Mouse (Mus musculus) liver, embryonic 11.5 days (tissue): Measurements from ENCODE around the gene Dhtkd1. TPM values are rescaled to one million over a fixed set of nuclear protein-coding genes. Genes with fewer than 3 reads are reported as not detected.
"Not testable (repeated sequence)": the region's sequence is repeated elsewhere in the genome, so short reads cannot be mapped to it uniquely, and the experiment has no call there.

Experiments
- ATAC-seq: fragments of 200-750 bp; cut with Nextera tagmentation; replicated peaks from 2 replicates; pipeline ENCODE4 v1.8.0; 2017; ENCODE audit warnings: moderate number of reproducible peaks, mild to moderate bottlenecking, moderate TSS enrichment, moderate library complexity; ENCODE audit not compliant: low FRiP score
- DNase-seq: peaks from one replicate; pipeline ENCODE4 v3.0.0-alpha.2; 2017; ENCODE audit warnings: low spot score
- H3K27ac ChIP-seq: fragments of 300-500 bp; sonication (generic); 2 replicates; pipeline ENCODE4 v1.5.1; 2014; ENCODE audit warnings: mild to moderate bottlenecking, low read depth, low read length, control low read depth
- H3K27me3 ChIP-seq: fragments of 300-500 bp; sonication (generic); replicated peaks from 2 replicates; pipeline ENCODE4 v1.6.1; 2014; ENCODE audit warnings: low read length, mixed read lengths; ENCODE audit not compliant: control insufficient read depth, insufficient read depth
- H3K36me3 ChIP-seq: fragments of 300-500 bp; sonication (generic); 2 replicates; pipeline ENCODE4 v1.6.1; 2014; ENCODE audit warnings: mild to moderate bottlenecking, low read length, moderate library complexity, mixed read lengths; ENCODE audit not compliant: control insufficient read depth, insufficient read depth
- H3K4me1 ChIP-seq: fragments of 300-500 bp; sonication (generic); replicated peaks from 2 replicates; pipeline ENCODE4 v1.6.1; 2014; ENCODE audit warnings: low read length, mixed read lengths; ENCODE audit not compliant: control insufficient read depth, insufficient read depth
- H3K4me2 ChIP-seq: fragments of 300-500 bp; sonication (generic); 2 replicates; pipeline ENCODE4 v1.6.1; 2014; ENCODE audit warnings: mild to moderate bottlenecking, control low read depth, moderate library complexity
- H3K4me3 ChIP-seq: fragments of 300-500 bp; sonication (generic); 2 replicates; pipeline ENCODE4 v1.5.1; 2014; ENCODE audit warnings: low read depth, low read length, control low read depth
- H3K9ac ChIP-seq: fragments of 300-500 bp; sonication (generic); 2 replicates; pipeline ENCODE4 v1.6.1; 2014; ENCODE audit warnings: low read depth, low read length, control low read depth
- H3K9me3 ChIP-seq: fragments of 300-500 bp; sonication (generic); 2 replicates; pipeline ENCODE4 v1.6.1; 2016; ENCODE audit warnings: low read length, inconsistent platforms, mixed read lengths; ENCODE audit not compliant: control insufficient read depth
- WGBS: fragments of 180-500 bp; shearing (Covaris S2); extraction: QIAGEN DNeasy Blood & Tissue Kit; methylation state at CpG from one replicate; pipeline ENCODE4 v1.1.7; 2014; 5-methylcytosine and 5-hydroxymethylcytosine counted together
- polyA plus RNA-seq: library from polyadenylated mRNA; unstranded; fragments of >200 nt; fragmentation: Nextera tagmentation; extraction: Ambion mirVana; gene quantifications from 2 replicates; pipeline ENCODE4 v1.2.1, GENCODE M21; 2014

Gene Dhtkd1
- polyA plus RNA-seq, 1 experiment from 2014 or later, result 3.5 TPM

DNA sequence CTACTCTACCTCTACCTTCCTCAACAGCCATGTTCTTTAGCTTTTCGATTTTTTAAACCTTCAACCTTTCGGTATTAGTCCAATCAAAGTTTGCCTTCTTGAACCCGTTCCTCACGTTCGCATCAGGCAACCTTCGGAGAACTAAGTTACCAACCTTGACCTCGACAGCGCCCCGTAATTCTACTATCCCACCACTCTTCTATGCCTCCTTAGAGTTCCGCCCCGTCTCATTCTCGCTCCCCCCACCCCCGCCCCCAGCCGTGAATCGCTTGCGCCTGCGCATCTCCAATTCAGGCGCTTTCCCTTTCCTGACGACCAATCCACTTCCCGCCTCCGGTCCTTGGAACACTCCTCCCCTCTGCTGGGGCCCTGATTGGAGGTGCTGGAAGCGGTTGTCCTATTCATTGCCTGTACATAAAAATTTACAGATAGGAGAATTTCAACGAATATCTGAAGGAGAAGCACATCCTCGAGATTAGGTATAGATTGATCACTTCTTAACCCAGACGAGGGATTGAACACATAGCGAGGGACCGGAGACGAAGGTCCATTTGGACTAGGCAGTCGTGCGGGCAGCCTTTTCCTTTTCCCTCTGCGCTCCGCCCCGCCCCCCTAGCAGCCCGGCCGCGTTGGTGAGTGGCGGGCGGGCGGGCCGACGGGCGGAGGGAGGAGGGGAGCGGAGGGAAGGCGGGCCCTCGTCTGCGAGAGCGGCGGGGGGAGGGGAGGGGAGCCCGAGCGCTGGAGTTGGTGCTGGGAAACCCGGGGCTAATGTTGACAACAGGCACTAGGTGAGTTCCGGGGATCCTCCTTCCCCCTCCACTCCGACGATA is 8.4 kb upstream of the Dhtkd1 start, which contains the start of gene Upf2:
Gene Upf2, plus strand, starts transcription at position 704 of the 830 bp plus-strand sequence.
- H3K27ac ChIP-seq, result peak within 1 kb of the TSS; percentile 66
- no peaks in the 10 kb centered on the region for H3K36me3 ChIP-seq
- H3K4me2 ChIP-seq, result peak within 1 kb of the TSS; percentile 73
- ATAC-seq, result peak; percentile 92
- H3K9me3 ChIP-seq, result no peaks in the 10 kb centered on the region
- DNase-seq, result peak; percentile 94
- H3K4me3 ChIP-seq, result peak within 1 kb of the TSS; percentile 72
- WGBS, result under 1% methylated on average over 53 of the region's 54 CpGs
- peak within 1 kb of the TSS; percentile 77 for H3K9ac ChIP-seq
- H3K27me3 ChIP-seq, result no peaks in the 10 kb centered on the region
- peaks cover 8% of the 10 kb centered on the region; the same call in 1 of the 2 replicates for H3K4me1 ChIP-seq

DNA sequence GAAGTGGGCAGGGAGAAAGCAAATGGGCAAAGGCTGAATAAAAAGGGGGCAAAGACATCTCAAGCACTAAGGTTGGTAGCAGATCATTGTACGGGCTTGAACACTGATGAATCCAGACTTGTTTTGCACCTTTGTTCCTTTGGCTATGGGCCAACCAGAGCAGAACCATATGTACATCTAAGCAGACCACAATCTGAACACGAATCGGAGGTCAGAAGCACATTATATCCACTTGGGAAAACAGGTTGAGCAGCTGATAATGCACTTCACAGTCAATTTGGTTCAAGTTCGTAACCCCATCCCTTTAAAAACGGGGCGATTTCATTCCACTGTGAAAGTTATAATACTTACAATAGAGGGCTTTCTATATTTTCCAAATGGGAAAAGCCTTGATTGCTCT is 7.7 kb upstream of the Dhtkd1 start:
- no peak for DNase-seq
- 9% methylated on average over 6 of the region's 6 CpGs for WGBS
- peaks cover 10% of the 10 kb centered on the region; the same call in 1 of the 2 replicates for H3K4me1 ChIP-seq

DNA sequence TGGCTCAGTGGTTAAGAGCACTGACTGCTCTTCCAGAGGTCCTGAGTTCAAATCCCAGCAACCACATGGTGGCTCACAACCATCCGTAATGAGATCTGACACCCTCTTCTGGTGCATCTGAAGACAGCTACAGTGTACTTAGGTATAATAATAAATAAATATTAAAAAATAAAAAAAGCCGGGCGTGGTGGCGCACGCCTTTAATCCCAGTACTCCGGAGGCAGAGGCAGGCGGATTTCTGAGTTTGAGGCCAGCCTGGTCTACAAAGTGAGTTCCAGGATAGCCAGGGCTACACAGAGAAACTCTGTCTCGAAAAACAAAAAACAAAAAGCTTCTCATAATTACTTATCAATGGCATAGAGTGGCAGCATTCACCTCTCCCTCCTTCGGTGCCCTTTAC is 7.2 kb upstream of the Dhtkd1 start:
- Histone ChIP-seq H3K9ac (peak overlapping the region; percentile 77; the same call in 1 of the 2 replicates), H3K4me2 (peak overlapping the region; percentile 73), H3K4me1 (peaks cover 10% of the 10 kb centered on the region; the same call in 1 of the 2 replicates), H3K27ac (0 out of 2 replicates have a peak overlapping the region, but pooled peaks have one; percentile 36), H3K4me3 (peak overlapping the region; percentile 72)
- not testable (repeated sequence) for H3K9me3 ChIP-seq, DNase-seq, ATAC-seq, H3K27me3 ChIP-seq, H3K36me3 ChIP-seq
- WGBS, result 90% methylated on average over 9 of the region's 9 CpGs

More for the DNA sequence above, 7.7 kb upstream of the Dhtkd1 start:
- H3K9ac ChIP-seq, result peak overlapping the region; percentile 77
- H3K9me3 ChIP-seq, result no peaks in the 10 kb centered on the region
- no peaks in the 10 kb centered on the region for H3K36me3 ChIP-seq
- H3K4me3 ChIP-seq, result peak overlapping the region; percentile 72
- ATAC-seq, result no peak
- peak overlapping the region; percentile 73 for H3K4me2 ChIP-seq
- H3K27me3 ChIP-seq, result no peaks in the 10 kb centered on the region
- H3K27ac ChIP-seq, result peak overlapping the region; percentile 36

DNA sequence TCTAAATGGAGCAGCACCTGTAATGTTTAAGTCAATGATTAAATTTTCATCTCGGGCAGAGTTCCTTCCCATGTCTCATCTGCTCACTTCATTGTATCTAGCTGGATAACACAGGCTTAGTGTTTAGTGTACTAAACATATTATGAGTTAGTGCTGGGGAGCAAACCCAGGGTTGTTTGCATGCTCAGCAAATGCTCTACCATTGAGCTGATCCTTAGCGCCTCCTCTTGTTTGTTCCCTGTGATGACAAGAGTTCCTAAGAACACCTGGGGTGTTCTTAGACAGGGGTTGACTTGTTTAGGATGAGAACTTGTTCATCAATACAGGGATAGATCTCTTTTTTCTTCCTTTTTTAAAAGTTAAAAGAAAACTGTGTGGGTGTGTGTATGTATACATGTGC is 6.4 kb upstream of the Dhtkd1 start:
- ATAC-seq (no peak), DNase-seq (no peak)
- Histone ChIP-seq H3K9ac (no peak overlapping the region), H3K4me2 (no peak overlapping the region), H3K27ac (no peak overlapping the region), H3K4me1 (peaks cover 10% of the 10 kb centered on the region; the same call in 1 of the 2 replicates), H3K9me3 (no peaks in the 10 kb centered on the region), H3K27me3 (no peaks in the 10 kb centered on the region), H3K36me3 (no peaks in the 10 kb centered on the region), H3K4me3 (no peak overlapping the region)
- WGBS, result 92% methylated on average over 2 of the region's 2 CpGs

DNA sequence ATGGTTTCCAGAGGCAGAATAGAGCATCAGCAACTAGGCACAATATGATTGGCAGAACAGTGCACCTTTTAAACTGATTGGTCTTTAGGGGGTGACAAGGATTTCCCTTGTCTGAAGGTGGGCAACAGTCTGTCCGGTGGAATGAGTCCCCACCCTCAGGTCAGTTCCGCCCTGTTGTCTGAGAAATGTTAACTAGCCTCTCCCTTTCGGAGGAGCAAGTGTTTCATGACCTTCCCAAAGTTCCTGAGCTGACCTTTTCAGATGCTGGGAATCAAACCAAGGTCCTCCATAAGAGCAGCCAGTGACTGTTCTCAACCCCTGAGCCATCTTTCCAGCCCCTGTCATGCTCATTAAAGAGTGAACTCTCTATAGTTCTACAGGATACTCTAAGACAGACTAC is 4.3 kb upstream of the Dhtkd1 start:
- WGBS, result 87% methylated on average over 3 of the region's 3 CpGs
- H3K27ac ChIP-seq, result no peak overlapping the region
- no peak overlapping the region for H3K9ac ChIP-seq
- no peak overlapping the region for H3K4me2 ChIP-seq
- 0 out of 2 replicates have a peak, but pooled peaks cover 10% of the 10 kb centered on the region for H3K4me1 ChIP-seq
- DNase-seq (no peak), ATAC-seq (no peak)
- H3K9me3 ChIP-seq, result no peaks in the 10 kb centered on the region
- H3K36me3 ChIP-seq, result no peaks in the 10 kb centered on the region
- no peak overlapping the region for H3K4me3 ChIP-seq
- H3K27me3 ChIP-seq, result no peaks in the 10 kb centered on the region

DNA sequence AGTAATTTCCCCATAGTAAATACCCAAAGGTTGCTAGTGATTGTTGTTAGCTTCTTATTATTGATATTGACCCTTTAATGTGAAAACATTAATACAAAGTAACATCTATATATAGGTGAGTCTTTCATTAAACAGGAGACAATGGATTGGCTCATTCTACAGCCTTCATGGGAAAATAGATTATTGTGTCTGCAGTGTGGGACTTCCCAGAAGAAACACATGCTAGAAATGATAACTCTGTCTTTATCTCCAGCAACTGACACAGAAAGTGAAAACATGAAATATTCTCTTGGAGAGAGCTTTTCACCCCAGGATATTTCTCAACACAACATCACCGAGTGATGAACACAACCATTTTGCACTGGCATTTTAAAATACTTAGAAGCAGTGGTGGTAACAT is 3.0 kb upstream of the Dhtkd1 start:
- H3K4me2 ChIP-seq, result peak overlapping the region; percentile 34
- WGBS, result 62% methylated on average over 1 of the region's 1 CpGs
- H3K9ac ChIP-seq, result no peak overlapping the region
- H3K27me3 ChIP-seq, result no peaks in the 10 kb centered on the region
- DNase-seq (no peak), ATAC-seq (peak; percentile 66)
- H3K27ac ChIP-seq, result peak overlapping the region; percentile 45; the same call in 1 of the 2 replicates
- no peak overlapping the region for H3K4me3 ChIP-seq
- 0 out of 2 replicates have a peak, but pooled peaks cover 11% of the 10 kb centered on the region for H3K4me1 ChIP-seq
- H3K9me3 ChIP-seq, result no peaks in the 10 kb centered on the region
- H3K36me3 ChIP-seq, result no peaks in the 10 kb centered on the region

DNA sequence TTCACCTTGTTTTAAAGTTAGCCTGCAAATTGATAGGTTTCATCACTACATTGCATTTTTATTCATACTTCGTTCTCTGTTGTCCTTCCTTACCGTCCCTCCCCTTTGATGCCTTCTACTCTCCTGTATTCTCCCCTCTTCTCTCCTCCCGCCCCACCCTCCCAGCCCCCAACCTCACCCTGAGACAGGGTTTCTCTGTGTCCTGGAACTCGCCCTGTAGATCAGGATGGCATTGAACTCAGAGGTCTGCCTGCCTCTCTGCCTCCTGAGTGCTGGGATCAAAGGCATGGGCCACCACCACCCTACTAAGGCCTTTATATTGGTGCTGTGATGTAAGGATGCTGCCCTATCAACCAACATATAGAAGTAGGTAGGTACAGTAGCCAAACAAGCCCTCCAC is 479 bp upstream of the Dhtkd1 start:
- Histone ChIP-seq H3K27ac (no peak overlapping the region), H3K27me3 (no peaks in the 10 kb centered on the region), H3K4me2 (peak overlapping the region; percentile 82), H3K4me3 (peak overlapping the region; percentile 74), H3K9me3 (no peaks in the 10 kb centered on the region), H3K4me1 (0 out of 2 replicates have a peak, but pooled peaks cover 15% of the 10 kb centered on the region), H3K36me3 (no peaks in the 10 kb centered on the region), H3K9ac (peak overlapping the region; percentile 68; the same call in 1 of the 2 replicates)
- DNase-seq (no peak), ATAC-seq (no peak)
- 33% methylated on average over 4 of the region's 4 CpGs for WGBS

DNA sequence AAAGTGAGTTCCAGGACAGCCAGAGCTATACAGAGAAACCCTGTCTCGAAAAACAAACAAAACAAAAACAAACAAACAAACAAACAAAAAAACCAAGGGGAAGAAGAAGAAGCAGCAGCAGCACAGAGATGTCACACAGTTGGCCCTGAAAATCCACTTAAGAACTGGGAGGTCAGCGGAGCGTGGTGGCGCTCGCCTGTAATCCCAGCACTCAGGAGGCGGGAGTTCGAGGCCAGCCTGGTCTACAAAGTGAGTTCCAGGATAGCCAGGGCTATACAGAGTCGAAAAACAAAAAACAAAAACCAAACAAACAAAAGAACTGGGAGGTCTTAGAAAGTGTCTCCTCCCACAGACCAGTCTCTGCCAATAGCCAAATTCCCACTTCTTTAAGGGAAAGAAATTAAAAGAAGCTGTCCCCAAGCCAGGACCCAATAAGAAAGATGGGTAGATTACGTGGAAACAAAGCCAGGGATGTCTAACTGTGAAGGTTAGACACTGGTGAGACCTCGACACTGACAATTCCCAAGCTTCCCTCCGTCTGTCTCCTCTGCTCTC is 654 bp downstream of the Dhtkd1 start:
- Histone ChIP-seq H3K9ac (peak overlapping the region; percentile 68), H3K4me1 (0 out of 2 replicates have a peak, but pooled peaks cover 15% of the 10 kb centered on the region), H3K27me3 (no peaks in the 10 kb centered on the region), H3K4me3 (peak overlapping the region; percentile 74), H3K27ac (no peak overlapping the region), H3K4me2 (peak overlapping the region; percentile 82), H3K36me3 (no peaks in the 10 kb centered on the region), H3K9me3 (no peaks in the 10 kb centered on the region)
- 60% methylated on average over 11 of the region's 11 CpGs for WGBS
- ATAC-seq (no peak), DNase-seq (no peak)
